Mouse (Mus musculus) heart, embryonic 16.5 days (tissue): ENCODE results near the gene Rasef. TPM values are rescaled to one million over a fixed set of nuclear protein-coding genes. Genes with fewer than 3 reads are reported as not detected.

Experiments used
- ATAC-seq: fragments of 200-750 bp; cut with Nextera tagmentation; replicated peaks from 2 replicates; pipeline ENCODE4 v1.8.0; 2017; ENCODE audit warnings: moderate number of reproducible peaks; ENCODE audit not compliant: insufficient read depth, low FRiP score; ENCODE audit errors: extremely low read depth
- H3K27ac ChIP-seq: fragments of 300-500 bp; sonication (generic); 2 replicates; pipeline ENCODE4 v1.5.1; 2014; ENCODE audit warnings: mild to moderate bottlenecking, low read length, control low read depth, moderate library complexity
- H3K27me3 ChIP-seq: fragments of 300-500 bp; sonication (generic); 2 replicates; pipeline ENCODE4 v1.6.1; 2014; ENCODE audit warnings: low read length, mixed read lengths; ENCODE audit not compliant: control insufficient read depth, insufficient read depth
- H3K36me3 ChIP-seq: fragments of 300-500 bp; sonication (generic); 2 replicates; pipeline ENCODE4 v1.6.1; 2014; ENCODE audit not compliant: control insufficient read depth, insufficient read depth
- H3K4me1 ChIP-seq: fragments of 300-500 bp; sonication (generic); 2 replicates; pipeline ENCODE4 v1.6.1; 2014; ENCODE audit warnings: low read length, mixed read lengths; ENCODE audit not compliant: control insufficient read depth, insufficient read depth
- H3K4me2 ChIP-seq: fragments of 300-500 bp; sonication (generic); 2 replicates; pipeline ENCODE4 v1.6.1; 2014; ENCODE audit warnings: low read depth, mild to moderate bottlenecking, control low read depth, low read length
- H3K4me3 ChIP-seq: fragments of 300-500 bp; sonication (generic); 2 replicates; pipeline ENCODE4 v1.5.1; 2014; ENCODE audit warnings: mild to moderate bottlenecking, control low read depth, low read length
- H3K9ac ChIP-seq: fragments of 300-500 bp; sonication (generic); 2 replicates; pipeline ENCODE4 v1.6.1; 2014; ENCODE audit warnings: low read length, control low read depth
- H3K9me3 ChIP-seq: fragments of 300-500 bp; sonication (generic); replicated peaks from 2 replicates; pipeline ENCODE4 v1.6.1; 2016; ENCODE audit warnings: low read length; ENCODE audit not compliant: control insufficient read depth
- WGBS: fragments of 180-500 bp; shearing (Covaris S2); extraction: QIAGEN DNeasy Blood & Tissue Kit; methylation state at CpG from one replicate; pipeline ENCODE4 v1.1.7; 2014; 5-methylcytosine and 5-hydroxymethylcytosine counted together
- polyA plus RNA-seq: library from polyadenylated mRNA; unstranded; fragments of >200 nt; fragmentation: Nextera tagmentation; extraction: Ambion mirVana; gene quantifications from 2 replicates; pipeline ENCODE4 v1.2.1, GENCODE M21; 2015

The Rasef gene
- polyA plus RNA-seq = 0.81 and 0.86 TPM in 2 replicates

DNA sequence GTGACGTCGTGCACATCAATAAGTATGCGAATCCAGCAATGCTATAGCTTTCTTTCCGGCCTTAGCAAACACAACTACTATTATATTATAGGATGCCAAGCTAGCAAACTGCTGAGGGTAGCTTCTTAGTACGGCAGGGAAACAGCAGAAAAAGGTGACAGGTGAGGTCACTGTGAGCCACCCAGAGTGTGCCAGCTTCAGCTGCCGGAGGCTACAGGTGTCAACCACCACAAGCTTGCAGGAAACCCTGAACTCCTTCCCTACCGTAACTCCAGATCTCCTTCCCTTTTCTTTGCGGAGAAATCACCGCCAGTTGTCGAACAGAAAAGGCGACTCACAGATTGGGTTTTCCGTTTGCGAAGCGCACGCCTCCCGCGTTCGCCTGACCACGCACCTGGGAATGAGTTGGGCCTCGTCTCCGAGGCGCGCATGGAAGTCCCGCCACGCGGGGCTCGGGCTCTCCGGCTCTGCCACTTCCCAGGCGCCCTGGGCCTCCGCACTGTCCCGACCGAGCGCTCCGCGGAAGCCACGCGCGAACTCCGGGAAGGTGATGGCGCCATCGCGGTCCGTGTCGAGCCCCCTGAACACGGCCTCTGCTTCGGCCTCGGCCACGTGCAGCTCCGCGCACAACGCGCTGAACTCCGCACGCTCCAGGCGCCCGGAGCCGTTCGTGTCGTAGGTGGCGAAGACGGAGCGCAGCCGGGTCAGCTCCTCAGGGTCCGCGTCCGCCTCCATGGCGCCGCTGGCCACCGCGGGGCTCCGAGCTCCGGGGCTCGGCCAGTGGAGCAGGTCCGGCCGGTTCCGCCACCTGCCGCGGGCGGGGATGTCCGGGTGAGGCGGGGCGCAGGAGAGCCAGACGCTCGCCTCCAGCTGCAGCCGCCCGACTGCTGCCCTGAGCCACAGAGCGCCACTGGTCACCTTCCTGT is at the start of gene Rasef:
Gene Rasef, minus strand, starts transcription at position 735 of the 926 bp plus-strand sequence.
- Histone ChIP-seq H3K27me3 (peaks cover 17% of the 10 kb centered on the region), H3K4me1 (0 out of 2 replicates have a peak, but pooled peaks cover 2% of the 10 kb centered on the region), H3K4me2 (peak within 1 kb of the TSS; percentile 89), H3K4me3 (peak within 1 kb of the TSS; percentile 57), H3K9ac (peak within 1 kb of the TSS; percentile 54), H3K27ac (no peak within 1 kb of the TSS), H3K9me3 (no peaks in the 10 kb centered on the region), H3K36me3 (no peaks in the 10 kb centered on the region)
- ATAC-seq = peak; percentile 59
- WGBS = 5% methylated on average over 87 of the region's 87 CpGs

DNA sequence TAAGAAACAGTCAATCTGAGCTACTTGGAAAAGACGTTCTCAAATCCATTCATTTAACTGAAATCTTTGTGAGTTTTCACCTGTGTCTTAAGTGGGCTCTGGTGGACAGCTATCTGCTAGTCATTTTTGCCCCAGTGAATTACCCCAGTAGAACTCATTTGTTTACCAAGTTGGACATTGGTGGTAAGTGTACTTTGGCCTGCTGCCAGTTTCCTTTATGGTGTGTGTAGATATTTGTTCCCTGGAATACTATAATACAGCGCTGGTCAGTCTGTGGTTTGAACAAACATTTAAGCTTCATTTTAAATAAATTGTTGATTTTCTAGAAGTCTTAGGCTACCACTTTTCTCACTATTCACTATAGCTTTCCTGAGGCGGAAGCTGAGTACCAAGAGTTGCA is 35.8 kb upstream of the Rasef start:
- Histone ChIP-seq H3K27me3 (no peaks in the 10 kb centered on the region), H3K9ac (no peak overlapping the region), H3K9me3 (no peaks in the 10 kb centered on the region), H3K27ac (no peak overlapping the region), H3K4me2 (no peak overlapping the region), H3K36me3 (no peaks in the 10 kb centered on the region), H3K4me1 (no peaks in the 10 kb centered on the region), H3K4me3 (no peak overlapping the region)
- ATAC-seq = no peak
- 83% methylated on average over 3 of the region's 3 CpGs for WGBS

DNA sequence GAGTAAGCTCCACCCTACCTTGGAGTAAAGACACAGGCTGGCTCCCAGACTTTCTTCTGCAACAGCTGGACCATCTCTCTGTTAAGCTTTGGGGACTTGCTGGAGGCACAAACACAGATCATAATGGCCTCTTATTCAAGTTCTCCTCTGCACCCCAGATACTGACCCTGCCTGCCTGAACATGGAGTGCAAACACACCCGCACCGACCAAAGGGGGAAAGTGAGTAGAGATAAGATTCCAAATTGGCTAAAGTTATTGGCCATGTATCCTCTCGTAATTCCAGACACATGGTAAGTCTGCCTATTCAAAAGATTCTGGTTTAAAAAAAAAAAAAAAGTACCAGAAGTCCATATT is 369 bp upstream of the Rasef start:
- no peak for ATAC-seq
- peak overlapping the region; percentile 57 for H3K4me3 ChIP-seq
- H3K27ac ChIP-seq = no peak overlapping the region
- peaks cover 17% of the 10 kb centered on the region for H3K27me3 ChIP-seq
- H3K4me2 ChIP-seq = peak overlapping the region; percentile 89
- H3K36me3 ChIP-seq = no peaks in the 10 kb centered on the region
- no peak overlapping the region for H3K9ac ChIP-seq
- 19% methylated on average over 3 of the region's 3 CpGs for WGBS
- 0 out of 2 replicates have a peak, but pooled peaks cover 2% of the 10 kb centered on the region for H3K4me1 ChIP-seq
- no peaks in the 10 kb centered on the region for H3K9me3 ChIP-seq

DNA sequence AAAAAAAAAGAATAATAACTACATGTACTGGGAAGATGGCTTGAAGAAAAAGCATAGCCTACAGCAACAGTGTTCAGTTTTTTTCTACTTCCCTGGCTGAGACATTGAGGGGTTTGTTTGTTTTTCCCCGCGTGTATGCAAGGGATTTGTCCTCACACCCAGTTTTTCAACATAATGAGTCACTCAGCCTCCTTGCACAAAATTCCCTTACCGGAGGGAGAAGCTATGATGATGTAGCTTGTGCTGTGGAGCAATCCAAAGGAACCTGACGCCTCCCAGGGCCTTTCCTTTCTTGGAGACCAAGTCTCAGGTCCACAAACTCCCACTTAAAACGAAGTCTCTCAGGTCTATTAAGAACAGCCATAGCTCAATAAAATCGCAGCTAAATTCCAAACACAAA is 1.3 kb downstream of the Rasef start:
- WGBS = 46% methylated on average over 6 of the region's 6 CpGs
- H3K4me2 ChIP-seq = no peak overlapping the region

DNA sequence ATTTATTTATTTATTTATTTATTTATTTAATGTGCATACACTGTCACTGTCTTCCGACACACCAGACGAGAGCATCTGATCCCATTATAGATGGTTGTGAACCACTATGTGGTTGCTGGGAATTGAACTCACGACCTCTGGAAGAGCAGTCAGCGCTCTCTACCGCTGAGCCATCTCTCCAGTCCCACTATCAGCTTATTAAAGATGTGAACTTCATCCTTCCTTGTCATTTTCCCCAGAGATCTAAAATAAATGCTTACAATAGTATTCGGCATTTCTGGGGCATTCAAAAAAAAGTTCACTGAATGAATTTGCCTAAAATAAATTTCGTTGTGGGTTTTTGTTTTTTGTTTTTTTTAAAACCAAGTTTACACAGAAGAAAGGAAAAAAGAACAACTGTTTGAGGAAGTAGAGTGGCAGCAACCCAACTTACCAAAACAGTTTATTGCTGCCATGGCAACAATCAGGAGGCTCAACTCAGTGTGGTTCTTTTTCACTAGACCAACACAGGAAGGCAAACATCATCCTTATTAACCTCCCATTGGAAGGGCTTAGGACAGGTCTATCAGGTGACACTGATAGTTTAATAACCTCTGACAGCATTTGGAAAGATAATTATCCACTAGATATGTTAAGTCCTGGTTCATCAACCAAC is 2.6 kb downstream of the Rasef start:
- no peak overlapping the region for H3K4me2 ChIP-seq
- 0 out of 2 replicates have a peak, but pooled peaks cover 2% of the 10 kb centered on the region for H3K4me1 ChIP-seq

More for the DNA sequence above, 1.3 kb downstream of the Rasef start:
- Histone ChIP-seq H3K9me3 (no peaks in the 10 kb centered on the region), H3K4me3 (no peak overlapping the region), H3K36me3 (no peaks in the 10 kb centered on the region), H3K27ac (no peak overlapping the region), H3K9ac (no peak overlapping the region), H3K4me1 (0 out of 2 replicates have a peak, but pooled peaks cover 2% of the 10 kb centered on the region), H3K27me3 (peaks cover 17% of the 10 kb centered on the region)
- no peak for ATAC-seq

DNA sequence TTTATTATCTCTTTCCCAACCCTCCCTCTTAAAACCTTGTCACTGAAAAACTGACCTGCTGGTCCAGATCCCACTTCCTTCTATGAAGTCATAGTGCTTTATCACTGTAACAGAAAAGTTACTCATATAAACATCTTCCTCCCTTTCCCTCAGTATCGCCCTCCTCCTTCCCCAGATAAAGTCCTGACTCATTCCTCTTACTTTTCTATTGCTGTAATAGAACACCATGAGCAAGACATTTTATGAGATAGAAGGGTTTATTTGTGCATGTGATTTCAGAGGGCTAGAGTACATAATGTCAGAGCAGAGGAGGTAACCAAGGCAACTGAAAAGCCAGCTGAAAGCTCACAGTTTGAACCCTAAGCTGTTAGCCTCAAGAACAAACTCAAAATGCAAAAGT is 6.6 kb downstream of the Rasef start:
- no peaks in the 10 kb centered on the region; the same call in 1 of the 2 replicates for H3K27me3 ChIP-seq
- no peaks in the 10 kb centered on the region for H3K36me3 ChIP-seq
- no peaks in the 10 kb centered on the region for H3K9me3 ChIP-seq
- H3K4me2 ChIP-seq = no peak overlapping the region
- WGBS = 52% methylated on average over 1 of the region's 1 CpGs
- no peak for ATAC-seq
- no peak overlapping the region for H3K9ac ChIP-seq
- H3K4me3 ChIP-seq = no peak overlapping the region
- no peak overlapping the region for H3K27ac ChIP-seq
- H3K4me1 ChIP-seq = no peaks in the 10 kb centered on the region

More for the DNA sequence above, 2.6 kb downstream of the Rasef start:
- Histone ChIP-seq H3K27me3 (peaks cover 17% of the 10 kb centered on the region), H3K4me3 (no peak overlapping the region), H3K9me3 (no peaks in the 10 kb centered on the region), H3K9ac (no peak overlapping the region), H3K27ac (no peak overlapping the region), H3K36me3 (no peaks in the 10 kb centered on the region)
- no peak for ATAC-seq
- 70% methylated on average over 7 of the region's 7 CpGs for WGBS

DNA sequence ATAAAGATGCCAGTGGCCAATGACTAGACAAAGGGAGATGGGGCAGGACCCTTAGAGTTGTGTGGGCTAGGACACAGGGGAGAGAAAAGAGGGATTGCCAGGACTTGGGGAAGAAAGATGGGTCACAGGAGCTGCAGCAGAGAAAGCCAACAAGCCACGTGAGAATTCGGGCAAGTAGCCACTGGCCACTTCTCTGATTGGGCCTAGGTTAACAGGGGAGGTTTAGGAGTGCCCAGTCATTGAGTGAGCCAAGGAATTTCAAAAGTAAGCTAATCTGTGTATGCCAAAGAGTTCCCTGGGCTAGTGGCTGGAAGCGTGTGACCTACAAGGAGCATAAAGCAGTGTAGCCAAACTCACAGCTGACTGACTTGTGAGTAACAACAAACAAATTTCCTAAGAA is 9.7 kb downstream of the Rasef start:
- WGBS = 76% methylated on average over 3 of the region's 3 CpGs
- no peaks in the 10 kb centered on the region for H3K9me3 ChIP-seq
- no peak for ATAC-seq

DNA sequence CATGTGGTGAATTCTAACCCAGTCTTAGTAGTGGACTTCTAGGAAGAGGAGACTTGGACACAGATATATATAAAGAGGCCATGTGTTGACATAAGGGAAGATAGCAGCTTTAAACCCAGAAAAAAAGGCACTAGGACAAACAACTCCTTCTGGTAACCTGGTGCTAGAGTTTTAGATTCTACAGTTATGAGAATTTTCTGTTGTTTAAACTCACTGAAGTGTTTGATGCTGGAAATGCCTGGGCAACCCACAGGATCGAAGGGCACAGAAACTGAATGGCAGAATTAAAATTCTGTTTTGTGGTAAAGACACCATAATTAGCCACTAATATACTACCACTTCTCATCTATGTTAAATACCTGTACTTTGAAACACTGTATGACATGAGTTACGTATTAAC is 15.5 kb downstream of the Rasef start:
- no peak overlapping the region for H3K27ac ChIP-seq
- no peaks in the 10 kb centered on the region for H3K4me1 ChIP-seq
- H3K27me3 ChIP-seq = no peaks in the 10 kb centered on the region
- no peak overlapping the region for H3K4me3 ChIP-seq
- H3K9ac ChIP-seq = no peak overlapping the region
- H3K36me3 ChIP-seq = no peaks in the 10 kb centered on the region
- 85% methylated on average over 2 of the region's 2 CpGs for WGBS
- no peak for ATAC-seq
- no peaks in the 10 kb centered on the region for H3K9me3 ChIP-seq
- H3K4me2 ChIP-seq = no peak overlapping the region

More for the DNA sequence above, 9.7 kb downstream of the Rasef start:
- Histone ChIP-seq H3K36me3 (no peaks in the 10 kb centered on the region), H3K4me2 (no peak overlapping the region), H3K9ac (no peak overlapping the region), H3K4me1 (no peaks in the 10 kb centered on the region), H3K27me3 (no peaks in the 10 kb centered on the region), H3K27ac (no peak overlapping the region), H3K4me3 (no peak overlapping the region)
